Mouse (Mus musculus) bone marrow, adult 2 months (tissue): Measurements from ENCODE around the gene Cd84.
A peak's percentile ranks its signal among the peaks of the same experiment; 100 is the strongest.

ENCODE experiments used
- CTCF ChIP-seq: fragments of 200-500 bp; IDR thresholded peaks from 2 replicates; pipeline ENCODE4 v1.5.1; 2011; ENCODE audit warnings: low read length, control low read depth; ENCODE audit not compliant: control insufficient read depth, insufficient read depth
- POLR2A ChIP-seq: fragments of 200-500 bp; IDR thresholded peaks from 2 replicates; pipeline ENCODE4 v1.6.1; 2011; ENCODE audit warnings: low read depth, mild to moderate bottlenecking, control low read depth, low read length, borderline replicate concordance; ENCODE audit not compliant: control insufficient read depth

DNA sequence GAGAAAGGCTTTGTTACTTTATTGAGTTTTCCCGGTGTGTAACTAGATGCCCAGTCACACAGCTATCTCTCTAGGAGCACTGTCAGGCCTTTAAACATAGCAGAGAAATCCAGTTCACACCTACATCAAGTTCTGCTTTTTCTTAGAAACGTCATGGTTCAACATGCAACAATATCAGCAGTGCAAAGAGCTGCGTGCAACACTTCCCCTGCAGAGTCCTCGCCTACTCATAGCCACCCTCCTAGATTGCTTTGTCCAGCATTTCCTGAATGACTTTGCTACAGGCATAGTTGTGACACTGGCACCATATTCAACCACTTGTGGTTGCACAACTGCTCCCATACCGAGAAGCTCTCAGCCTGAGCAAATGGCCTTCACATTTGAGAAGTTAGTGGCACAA lies 10.0 kb downstream of the Cd84 start:
- 0 out of 2 replicates have a peak, but pooled peaks have one; percentile 15 for TF ChIP-seq CTCF
- TF ChIP-seq POLR2A, result no peak
